Mouse (Mus musculus): Measurements from ENCODE around the gene Kxd1. TPM values are rescaled to one million over a fixed set of nuclear protein-coding genes. Genes with fewer than 3 reads are reported as not detected.
A peak's percentile ranks its signal among the peaks of the same experiment; 100 is the strongest.

Kxd1 gene
- total RNA-seq, 2 experiments from 2014 or later, result 40.6 to 45.6 TPM

DNA sequence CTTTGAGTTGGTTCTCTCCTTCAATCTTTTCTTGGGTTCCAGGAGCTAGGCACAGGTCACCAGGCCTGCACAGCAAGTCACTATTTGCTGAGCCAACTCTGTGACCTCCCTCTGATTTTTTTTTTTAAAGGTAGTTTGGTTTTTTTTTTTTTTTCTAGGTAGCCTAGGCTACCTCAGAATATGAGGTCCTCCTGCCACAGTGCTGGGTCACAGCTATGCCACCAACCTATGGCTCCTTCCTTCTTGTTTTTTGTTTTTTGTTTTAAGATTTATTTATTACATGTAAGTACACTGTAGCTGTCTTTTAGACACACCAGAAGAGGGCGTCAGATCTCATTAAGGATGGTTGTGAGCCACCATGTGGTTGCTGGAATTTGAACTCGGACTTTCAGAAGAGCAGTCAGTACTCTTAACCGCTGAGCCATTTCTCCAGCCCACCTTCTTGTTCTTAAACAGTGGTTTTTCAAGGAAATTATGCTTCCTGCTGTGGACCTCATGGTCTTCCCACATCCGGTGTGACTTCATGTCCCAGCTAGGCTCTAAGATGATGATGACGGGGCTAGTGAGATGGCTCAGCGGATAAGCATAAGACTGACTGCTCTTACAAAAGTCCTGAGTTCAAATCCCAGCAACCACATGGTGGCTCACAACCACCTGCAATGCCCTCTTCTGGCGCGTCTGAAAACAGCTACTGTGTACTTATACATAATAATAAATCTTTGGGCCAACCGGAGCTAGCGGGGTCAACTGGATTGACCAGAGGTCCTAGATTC is 21.8 kb upstream of the Kxd1 start:
- DNase-seq (ENCODE audit: low spot score in 2 of 2), result no peak

DNA sequence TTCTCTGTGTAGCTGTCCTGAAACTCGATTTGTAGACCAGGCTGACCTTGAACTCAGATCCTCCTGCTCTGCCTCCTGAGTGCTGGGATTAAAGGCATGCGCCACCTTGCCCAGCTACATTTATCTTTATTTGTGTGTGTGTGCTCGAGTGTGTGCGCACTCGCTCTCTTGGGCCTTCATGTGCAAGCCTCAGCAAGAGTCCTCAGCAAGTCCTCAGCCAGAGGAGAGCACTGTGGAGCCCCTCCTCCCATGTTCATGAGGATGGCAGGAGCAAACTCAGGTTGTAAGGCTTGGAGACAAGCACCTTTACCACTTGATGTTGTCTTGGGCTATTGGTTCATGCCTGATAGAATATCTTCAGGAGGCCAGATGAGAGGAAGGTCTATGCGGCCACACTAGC is 20.0 kb upstream of the Kxd1 start:
- no peak for DNase-seq (ENCODE audit: low spot score in 2 of 2)

DNA sequence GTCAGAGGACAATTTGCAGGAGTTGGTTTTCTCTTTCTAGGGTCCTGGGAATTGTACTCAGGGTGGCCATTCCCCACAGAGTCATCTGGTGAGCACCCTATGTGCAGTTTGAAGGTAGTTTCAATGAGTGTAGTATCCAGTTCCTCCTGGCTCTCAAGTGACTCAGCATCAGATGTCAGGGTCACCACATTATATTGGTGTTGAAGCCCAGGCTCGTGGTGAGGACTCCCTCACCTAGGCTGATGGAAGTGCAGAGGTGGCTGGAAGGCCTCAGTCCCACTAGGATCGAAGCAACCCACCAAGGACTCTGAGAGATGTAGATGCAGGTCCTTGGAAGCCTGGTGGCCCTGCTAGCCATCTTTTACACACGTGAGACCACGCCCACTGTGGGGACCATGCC is 18.7 kb upstream of the Kxd1 start:
- DNase-seq (ENCODE audit: low spot score in 2 of 2), result no peak

GRCm38 (mm10) chr8:70544200-70544687 is 16.5 kb upstream of the Kxd1 start:
- DNase-seq (ENCODE audit: low spot score in 2 of 2), result no peak

DNA sequence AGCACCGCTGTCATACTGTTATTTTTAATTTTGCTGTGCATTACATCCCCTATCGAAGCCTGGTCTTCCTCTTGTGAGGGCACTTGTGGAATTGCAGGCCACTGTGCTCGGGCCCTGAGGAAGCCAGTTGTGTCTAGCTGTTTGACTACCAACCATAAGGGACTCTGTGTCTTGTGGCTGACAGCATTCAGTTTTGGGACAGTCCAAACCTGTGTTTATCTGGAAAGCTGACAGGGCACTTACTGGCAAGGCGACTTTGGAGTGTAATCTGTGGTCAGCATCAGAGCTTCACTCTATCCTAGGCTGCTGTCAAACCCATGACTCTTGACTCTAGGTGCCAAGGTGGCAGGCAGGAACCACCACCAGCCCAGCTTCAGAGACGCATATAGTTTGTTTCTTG is 13.3 kb upstream of the Kxd1 start:
- DNase-seq (ENCODE audit: low spot score in 2 of 2), result no peak

GRCm38 (mm10) chr8:70540507-70541071 is 12.8 kb upstream of the Kxd1 start:
- no peak for DNase-seq (ENCODE audit: low spot score in 2 of 2)

- no peak for DNase-seq (ENCODE audit: low spot score in 2 of 2)
These were observed 12.3 kb upstream of the Kxd1 start for GRCm38 (mm10) chr8:70540013-70540506.

GRCm38 (mm10) chr8:70539077-70539813 is 11.5 kb upstream of the Kxd1 start, which contains the start of gene Ell:
Gene Ell (plus strand): TSS chr8:70539457.
- DNase-seq (ENCODE audit: low spot score in 2 of 2), result peak; percentile 99 to 100

GRCm38 (mm10) chr8:70538633-70539076 is 10.9 kb upstream of the Kxd1 start:
- DNase-seq (ENCODE audit: low spot score in 2 of 2), result peak; percentile 99

- peak; percentile 43 to 57 for DNase-seq (ENCODE audit: low spot score in 2 of 2)
These were observed 10.3 kb upstream of the Kxd1 start for GRCm38 (mm10) chr8:70538024-70538579.

- no peak for DNase-seq (ENCODE audit: low spot score in 2 of 2)
These were observed 7.9 kb upstream of the Kxd1 start for GRCm38 (mm10) chr8:70535701-70536100.

GRCm38 (mm10) chr8:70535221-70535620 is 7.5 kb upstream of the Kxd1 start:
- no peak for DNase-seq (ENCODE audit: low spot score in 2 of 2)

- peak in 1 of 2 experiments; percentile 57 for DNase-seq (ENCODE audit: low spot score in 2 of 2)
These were observed 6.5 kb upstream of the Kxd1 start for GRCm38 (mm10) chr8:70534281-70534680.

DNA sequence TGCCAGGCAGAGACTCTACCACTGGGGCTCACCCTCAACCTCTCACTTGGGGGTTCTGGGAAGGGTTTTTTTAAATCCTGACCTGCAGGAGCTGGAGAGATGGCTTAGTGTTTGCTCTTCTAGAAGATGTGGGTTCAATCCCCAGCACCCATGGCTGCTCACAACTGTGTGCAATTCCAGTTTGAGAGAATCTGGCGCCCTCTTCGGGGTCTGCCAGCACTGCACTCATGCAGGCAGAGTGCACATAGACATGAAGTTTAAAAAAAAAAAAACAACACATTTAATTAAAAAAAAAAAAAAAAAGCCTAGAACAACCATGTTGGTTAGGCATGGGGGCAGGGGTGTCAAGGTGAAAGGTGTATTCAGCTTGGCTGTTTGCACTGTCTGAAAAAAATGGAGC is 2.6 kb upstream of the Kxd1 start:
- DNase-seq (ENCODE audit: low spot score in 2 of 2), result no peak

DNA sequence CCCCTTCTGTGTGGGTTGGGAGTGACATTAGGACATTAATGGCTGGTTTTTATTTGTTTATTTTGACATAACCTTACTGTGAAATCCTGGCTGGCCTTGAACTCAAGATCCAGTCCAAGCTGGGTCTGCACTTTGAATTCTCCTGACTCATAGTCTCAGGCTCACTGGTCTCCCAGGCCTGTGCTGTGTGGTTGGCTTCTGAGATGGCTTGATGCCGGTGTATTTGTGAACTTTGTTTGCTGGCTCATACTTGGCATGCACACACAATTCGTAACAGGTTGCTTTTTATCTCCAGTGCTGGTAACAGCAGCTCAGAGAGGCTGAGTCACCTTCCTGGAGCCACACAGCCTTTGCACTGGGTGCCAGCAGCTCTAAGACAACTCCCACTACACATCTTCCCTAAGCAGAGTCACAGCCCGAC is 2.0 kb upstream of the Kxd1 start:
- no peak for DNase-seq (ENCODE audit: low spot score in 2 of 2)

DNA sequence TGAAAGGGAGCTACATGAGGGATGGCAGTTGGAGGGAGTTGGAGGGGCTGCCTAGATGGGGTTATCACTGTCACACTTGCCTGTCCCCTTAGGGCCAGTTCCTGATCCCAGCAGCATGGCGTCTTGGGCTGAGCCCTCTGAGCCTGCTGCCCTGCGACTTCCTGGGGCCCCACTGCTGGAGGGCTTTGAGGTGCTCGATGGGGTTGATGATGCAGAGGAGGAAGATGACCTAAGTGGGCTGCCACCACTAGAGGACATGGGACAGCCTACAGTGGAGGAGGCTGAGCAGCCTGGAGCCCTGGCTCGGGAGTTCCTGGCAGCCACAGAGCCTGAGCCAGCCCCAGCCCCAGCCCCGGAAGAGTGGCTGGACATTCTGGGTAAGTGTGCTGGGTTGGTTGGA is 1.5 kb upstream of the Kxd1 start:
- no peak for DNase-seq (ENCODE audit: low spot score in 2 of 2)

DNA sequence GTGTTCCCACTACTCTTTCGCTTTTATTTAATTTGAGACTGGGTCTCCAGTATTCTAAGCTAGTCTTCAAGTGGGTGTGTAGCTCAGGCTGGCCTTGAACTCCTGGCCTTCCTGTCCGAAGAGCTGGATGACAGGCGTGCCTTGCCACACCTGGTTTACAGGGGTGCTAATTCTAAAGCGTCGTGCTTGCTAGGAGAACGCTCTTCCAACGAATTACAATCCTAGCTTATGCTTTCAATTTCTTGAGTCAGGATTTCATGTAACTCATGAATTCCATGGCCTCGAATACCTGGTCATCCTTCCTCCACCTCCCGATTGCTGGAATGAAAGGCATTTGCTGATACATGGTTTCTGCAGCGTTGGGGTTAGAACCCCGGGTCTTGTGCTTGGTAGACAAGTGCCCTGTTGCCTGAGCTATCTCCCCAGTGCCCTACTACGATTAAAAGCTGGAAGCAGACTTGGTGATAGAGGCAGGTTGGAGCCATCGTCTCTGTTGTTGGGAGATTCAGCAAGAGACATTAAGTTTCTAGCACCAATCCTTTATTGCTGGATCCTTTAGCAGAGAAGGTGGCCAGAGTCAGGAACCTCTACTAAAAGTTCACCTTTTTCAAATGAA is 534 bp upstream of the Kxd1 start:
- DNase-seq (ENCODE audit: low spot score in 2 of 2), result no peak

DNA sequence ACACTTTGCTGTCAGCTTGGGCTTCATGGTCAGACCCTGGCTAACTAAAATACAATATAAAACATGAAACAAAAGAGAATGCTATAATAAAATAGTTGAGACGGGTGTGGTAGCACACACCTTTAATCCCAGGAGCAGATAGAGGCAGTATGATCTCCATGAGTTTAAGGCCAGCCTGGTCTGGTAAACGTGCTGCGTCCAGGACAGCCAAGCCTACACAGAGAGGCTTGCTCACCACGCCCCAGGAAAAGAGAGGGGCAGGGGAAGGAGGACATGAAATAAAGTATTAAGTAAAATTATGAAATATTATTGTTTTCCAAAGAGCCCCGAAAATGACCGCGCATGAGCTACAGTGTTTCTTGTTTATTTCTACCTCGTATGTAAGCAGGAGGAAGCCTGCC is 645 bp downstream of the Kxd1 start:
- no peak for DNase-seq (ENCODE audit: low spot score in 2 of 2)

DNA sequence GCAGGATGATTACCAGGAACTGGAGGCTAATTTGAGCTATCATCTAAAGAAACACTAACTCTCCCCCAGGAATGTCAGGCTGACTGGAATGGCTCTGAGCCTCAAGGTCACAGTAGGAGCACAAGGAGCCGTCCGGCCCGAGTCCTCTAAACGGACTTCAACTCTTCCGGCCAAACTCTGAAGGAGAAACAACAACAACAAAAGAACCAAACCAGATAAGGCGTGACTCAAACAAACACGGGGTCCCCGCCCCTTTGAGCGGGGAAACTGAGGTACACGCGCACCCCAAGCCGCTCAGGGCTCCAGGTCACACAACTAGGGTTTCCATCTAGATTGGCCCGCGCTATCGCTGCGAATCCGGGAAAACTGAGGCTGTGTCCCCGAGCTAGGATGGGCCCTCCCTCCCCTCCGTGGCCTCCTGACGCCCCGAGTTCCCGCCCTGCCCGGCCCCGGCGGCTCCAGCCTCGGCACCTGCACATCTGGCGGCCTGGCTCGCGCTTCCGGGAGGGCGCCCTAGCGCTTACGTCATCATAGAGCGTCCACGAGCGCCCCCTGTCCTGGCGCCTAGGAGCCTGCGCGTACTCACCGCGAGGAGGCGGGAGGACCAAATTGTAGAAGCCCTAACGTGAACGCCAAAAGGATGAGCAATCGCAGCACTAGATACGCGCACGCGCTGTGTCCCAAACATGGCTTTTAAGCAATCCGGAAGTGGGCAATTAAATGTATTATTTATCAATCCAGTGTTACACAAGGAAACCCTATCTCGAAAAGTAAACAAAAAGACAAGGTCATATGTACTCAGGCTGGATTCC is 5.0 kb downstream of the Kxd1 start:
- DNase-seq (ENCODE audit: low spot score in 2 of 2), result peak; percentile 94 to 97

DNA sequence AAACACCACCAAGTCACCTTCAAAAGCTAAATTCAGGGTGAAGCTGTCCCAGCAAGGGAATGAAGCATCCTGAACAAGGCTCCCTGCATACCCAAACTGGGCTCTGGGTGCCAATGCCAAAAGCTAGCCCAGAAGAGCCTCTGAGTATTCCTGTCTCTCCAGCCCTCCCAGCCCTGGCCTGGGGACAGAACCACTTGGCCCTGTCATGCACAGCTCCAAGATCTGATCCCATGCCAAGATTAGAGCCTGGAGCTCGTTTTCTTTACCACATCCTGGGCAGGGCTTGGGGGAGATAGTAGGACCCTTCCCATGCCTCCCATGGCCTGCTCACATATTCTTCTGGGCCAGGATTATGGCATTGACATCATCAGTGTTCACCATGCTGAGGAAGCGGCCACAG is 8.2 kb downstream of the Kxd1 start:
- no peak for DNase-seq (ENCODE audit: low spot score in 2 of 2)
